In genomic region chr3:58181715-58182114, GRCm38 (mm10) we compare ENCODE assay signal across 22 mouse cellular contexts.
DNase-seq lines count a peak whose midpoint lies in the region; ATAC-seq and TF ChIP-seq lines count a peak whose summit lies in the region.
"Had no signal": no experiment of that assay in that cellular context is flagged by ENCODE, and none has a peak within 500 bp of the region (broad histone marks: within the 10 kb centered on the region; RNA-seq: fewer than 3 reads in every experiment).

No protein-coding gene starts in this region.

- peak; percentile 90 for DNase-seq in heart, embryonic 10.5 days (ENCODE audit: low spot score)
- DNase-seq in heart, adult 18-20 months = no peak
- DNase-seq in kidney, adult 2 months = peak; percentile 25
- DNase-seq in ES-CJ7 (ENCODE audit: low read depth, low spot score) = peak; percentile 55
- peak; percentile 60 for DNase-seq in heart, postnatal 4 days
- no peak for DNase-seq in embryo, embryonic 10.5 days (ENCODE audit: low spot score)
- DNase-seq: adrenal gland, postnatal 36 days; cerebellum, adult 18-20 months; cerebellum, postnatal 25 days; gastrocnemius, adult 2 months; lung, adult 18-20 months; lung, postnatal 36 days; right cerebral cortex, postnatal 25 days had no signal

- H3K4me2 ChIP-seq in kidney, embryonic 16.5 days (replicated peaks; ENCODE audit: low read depth, low read length) = no peak overlapping the region
- H3K4me2 ChIP-seq in intestine, postnatal 0 days (replicated peaks; ENCODE audit: low read depth) = no peak overlapping the region
- H3K4me2 ChIP-seq: hindbrain, embryonic 13.5 days; neural tube, embryonic 15.5 days had no signal

- no peaks in the 10 kb centered on the region for H3K36me3 ChIP-seq in heart, embryonic 10.5 days
- no peaks in the 10 kb centered on the region for H3K36me3 ChIP-seq in kidney, adult 2 months (ENCODE audit: control insufficient read depth, insufficient read depth, low read length)
- no peaks in the 10 kb centered on the region for H3K36me3 ChIP-seq in kidney, embryonic 16.5 days (ENCODE audit: insufficient read depth, low read length)
- no peaks in the 10 kb centered on the region for H3K36me3 ChIP-seq in intestine, postnatal 0 days (ENCODE audit: control insufficient read depth, insufficient read depth)
- H3K36me3 ChIP-seq: G1E; hindbrain, embryonic 13.5 days; limb, embryonic 10.5 days; neural tube, embryonic 15.5 days had no signal

- H3K9me3 ChIP-seq in heart, embryonic 10.5 days = no peaks in the 10 kb centered on the region
- H3K9me3 ChIP-seq in kidney, embryonic 16.5 days (ENCODE audit: low read length) = no peaks in the 10 kb centered on the region
- H3K9me3 ChIP-seq in intestine, postnatal 0 days (ENCODE audit: control insufficient read depth) = no peaks in the 10 kb centered on the region
- H3K9me3 ChIP-seq: G1E; hindbrain, embryonic 13.5 days; limb, embryonic 10.5 days; neural tube, embryonic 15.5 days had no signal

- TF ChIP-seq CTCF in kidney, adult 2 months (conservative IDR thresholded peaks at IDR 0.05; ENCODE audit: insufficient read depth, insufficient read length, low read depth, low read length) = no peak
- no peak for TF ChIP-seq CTCF in intestine, postnatal 0 days (IDR thresholded peaks at IDR 0.05; ENCODE audit: low read depth)

- H3K4me1 ChIP-seq in heart, embryonic 10.5 days = peaks cover 15% of the 10 kb centered on the region; the same call in 1 of the 2 replicates
- H3K4me1 ChIP-seq in kidney, adult 2 months (ENCODE audit: control insufficient read depth, insufficient read depth, low read length) = no peaks in the 10 kb centered on the region
- H3K4me1 ChIP-seq in kidney, embryonic 16.5 days (ENCODE audit: insufficient read depth, low read length) = no peaks in the 10 kb centered on the region
- H3K4me1 ChIP-seq in intestine, postnatal 0 days (replicated peaks; ENCODE audit: control insufficient read depth, insufficient read depth, low read length) = no peaks in the 10 kb centered on the region
- H3K4me1 ChIP-seq: hindbrain, embryonic 13.5 days; neural tube, embryonic 15.5 days had no signal

- H3K27me3 ChIP-seq in heart, embryonic 10.5 days (ENCODE audit: insufficient read depth, poor library complexity, severe bottlenecking) = no peaks in the 10 kb centered on the region
- no peaks in the 10 kb centered on the region for H3K27me3 ChIP-seq in kidney, adult 2 months (replicated peaks; ENCODE audit: control insufficient read depth, insufficient read depth, low read length)
- H3K27me3 ChIP-seq in kidney, embryonic 16.5 days (ENCODE audit: insufficient read depth, low read length) = no peaks in the 10 kb centered on the region
- H3K27me3 ChIP-seq in intestine, postnatal 0 days (replicated peaks; ENCODE audit: control insufficient read depth, insufficient read depth, low read length) = no peaks in the 10 kb centered on the region
- H3K27me3 ChIP-seq: hindbrain, embryonic 13.5 days; neural tube, embryonic 15.5 days had no signal

- no peak for TF ChIP-seq POLR2A in kidney, adult 2 months (IDR thresholded peaks at IDR 0.05; ENCODE audit: low read depth, low read length)

- ATAC-seq in kidney, embryonic 16.5 days (ENCODE audit: low FRiP score, low TSS enrichment) = no peak; the same call in 1 of the 2 replicates
- ATAC-seq in intestine, postnatal 0 days = no peak
- ATAC-seq: CD4-positive, CD25-positive, alpha-beta regulatory T cell, adult 4 months; inflammation-experienced regulatory T-cells, adult 6 months; midbrain, embryonic 16.5 days had no signal

- peak overlapping the region; percentile 29; the same call in 1 of the 2 replicates for H3K4me3 ChIP-seq in heart, embryonic 10.5 days
- H3K4me3 ChIP-seq in kidney, adult 2 months (ENCODE audit: insufficient read depth, low read depth, low read length) = no peak overlapping the region
- H3K4me3 ChIP-seq in kidney, embryonic 16.5 days (ENCODE audit: low read length) = no peak overlapping the region
- H3K4me3 ChIP-seq in intestine, postnatal 0 days (ENCODE audit: low read depth, low read length) = no peak overlapping the region
- H3K4me3 ChIP-seq: gastrocnemius, adult 2 months; hindbrain, embryonic 13.5 days; limb, embryonic 10.5 days; neural tube, embryonic 15.5 days had no signal

- WGBS in heart, embryonic 10.5 days = 22% methylated on average over 3 of the region's 3 CpGs
- WGBS in kidney, adult 2 months = 59% methylated on average over 3 of the region's 3 CpGs
- WGBS in kidney, embryonic 16.5 days = 47% methylated on average over 3 of the region's 3 CpGs
- 54% methylated on average over 3 of the region's 3 CpGs for WGBS in intestine, postnatal 0 days

- peak overlapping the region; percentile 87 for H3K27ac ChIP-seq in heart, embryonic 10.5 days
- H3K27ac ChIP-seq in kidney, adult 2 months (ENCODE audit: insufficient read depth, low read depth, low read length) = no peak overlapping the region
- no peak overlapping the region for H3K27ac ChIP-seq in kidney, embryonic 16.5 days (ENCODE audit: low read length)
- H3K27ac ChIP-seq in intestine, postnatal 0 days (ENCODE audit: low read depth, low read length) = no peak overlapping the region
- H3K27ac ChIP-seq: gastrocnemius, adult 2 months; hindbrain, embryonic 13.5 days; limb, embryonic 10.5 days; neural tube, embryonic 15.5 days had no signal

- no peak overlapping the region for H3K9ac ChIP-seq in kidney, embryonic 16.5 days (replicated peaks; ENCODE audit: low read length)
- H3K9ac ChIP-seq in intestine, postnatal 0 days (ENCODE audit: low read depth, low read length) = no peak overlapping the region
- H3K9ac ChIP-seq: hindbrain, embryonic 13.5 days; neural tube, embryonic 15.5 days had no signal

Comparison
In these comparisons a context has a peak if more than half of its experiments do, and no peak if none do; other contexts are left out.
1. DNase-seq: peak in heart, embryonic 10.5 days (single experiment), kidney, adult 2 months (single experiment), ES-CJ7 (single experiment) and heart, postnatal 4 days (single experiment); none in heart, adult 18-20 months (0 of 2) and embryo, embryonic 10.5 days (single experiment).